In genomic region chr11:75596726-75597255, GRCm38 (mm10) we compare ENCODE assay signal across 11 mouse cellular contexts. TPM values are rescaled to one million over a fixed set of nuclear protein-coding genes. Genes with fewer than 3 reads are reported as not detected.
DNase-seq lines count a peak whose midpoint lies in the region; ATAC-seq and TF ChIP-seq lines count a peak whose summit lies in the region.
"Had no signal": no experiment of that assay in that cellular context is flagged by ENCODE, and none has a peak within 500 bp of the region (broad histone marks: within the 10 kb centered on the region; RNA-seq: fewer than 3 reads in every experiment).

No protein-coding gene starts in this region.

- 34% methylated on average over 3 of the region's 3 CpGs for WGBS in liver, adult 2 months
- WGBS in liver, embryonic 11.5 days, result 78% methylated on average over 3 of the region's 3 CpGs

- no peak overlapping the region for H3K27ac ChIP-seq in liver, adult 2 months (replicated peaks; ENCODE audit: insufficient read depth, low read depth, low read length)
- no peak overlapping the region for H3K27ac ChIP-seq in liver, embryonic 11.5 days (ENCODE audit: low read depth, low read length)
- H3K27ac ChIP-seq: limb, embryonic 13.5 days; midbrain, embryonic 12.5 days; stomach, embryonic 15.5 days had no signal

- peaks cover 13% of the 10 kb centered on the region for H3K4me1 ChIP-seq in liver, adult 2 months (ENCODE audit: control insufficient read depth, insufficient read depth, low read length)
- peaks cover 5% of the 10 kb centered on the region; the same call in 1 of the 2 replicates for H3K4me1 ChIP-seq in liver, embryonic 11.5 days (replicated peaks; ENCODE audit: control insufficient read depth, insufficient read depth, low read length)
- H3K4me1 ChIP-seq: limb, embryonic 13.5 days; midbrain, embryonic 12.5 days had no signal

- H3K27me3 ChIP-seq in liver, adult 2 months (ENCODE audit: control insufficient read depth, insufficient read depth, low read length), result no peaks in the 10 kb centered on the region
- no peaks in the 10 kb centered on the region for H3K27me3 ChIP-seq in liver, embryonic 11.5 days (replicated peaks; ENCODE audit: control insufficient read depth, insufficient read depth, low read length)
- H3K27me3 ChIP-seq: limb, embryonic 13.5 days; midbrain, embryonic 12.5 days; stomach, embryonic 15.5 days had no signal

- H3K79me2 ChIP-seq in liver, adult 2 months (ENCODE audit: control insufficient read depth, insufficient read depth, low read length), result no peaks in the 10 kb centered on the region; the same call in 1 of the 2 replicates

- TF ChIP-seq CTCF in liver, adult 2 months (IDR thresholded peaks at IDR 0.05; ENCODE audit: low read depth, low read length), result no peak

- TF ChIP-seq POLR2A in liver, adult 2 months (IDR thresholded peaks at IDR 0.05; ENCODE audit: extremely low read depth, insufficient read depth, low read length), result no peak

- peaks cover 22% of the 10 kb centered on the region; the same call in 1 of the 2 replicates for H3K36me3 ChIP-seq in liver, adult 2 months (ENCODE audit: control insufficient read depth, insufficient read depth, low read length)
- H3K36me3 ChIP-seq in liver, embryonic 11.5 days (ENCODE audit: control insufficient read depth, insufficient read depth, low read length), result peaks cover 45% of the 10 kb centered on the region

- H3K9ac ChIP-seq in liver, adult 2 months (ENCODE audit: low read depth, low read length), result no peak overlapping the region
- no peak overlapping the region for H3K9ac ChIP-seq in liver, embryonic 11.5 days (ENCODE audit: low read depth, low read length)
- H3K9ac ChIP-seq: limb, embryonic 13.5 days; midbrain, embryonic 12.5 days; stomach, embryonic 15.5 days had no signal

- DNase-seq in adrenal gland, postnatal 10 days, result peak; percentile 74
- no peak for DNase-seq in adrenal gland, postnatal 4 days (ENCODE audit: low spot score in 2 of 2)
- DNase-seq in liver, adult 2 months (ENCODE audit: extremely low read depth, low read depth, low spot score), result peak; percentile 63
- no peak for DNase-seq in liver, embryonic 11.5 days (ENCODE audit: low spot score)
- DNase-seq in gastrocnemius, postnatal 25 days, result peak; percentile 71
- peak; percentile 56 for DNase-seq in lung, postnatal 36 days
- DNase-seq in frontal cortex, adult 2 months (ENCODE audit: extremely low spot score in 1 of 2, low spot score in 1 of 2), result no peak
- no peak for DNase-seq in embryo, embryonic 10 days (ENCODE audit: low spot score)

- no peaks in the 10 kb centered on the region for H3K9me3 ChIP-seq in liver, embryonic 11.5 days (ENCODE audit: control insufficient read depth, low read length)
- H3K9me3 ChIP-seq: limb, embryonic 13.5 days; midbrain, embryonic 12.5 days; stomach, embryonic 15.5 days had no signal

- no peak overlapping the region for H3K4me2 ChIP-seq in liver, embryonic 11.5 days
- H3K4me2 ChIP-seq: limb, embryonic 13.5 days; midbrain, embryonic 12.5 days; stomach, embryonic 15.5 days had no signal

- no peak for ATAC-seq in liver, embryonic 11.5 days (replicated peaks; ENCODE audit: low FRiP score)

- H3K4me3 ChIP-seq in liver, adult 2 months (ENCODE audit: insufficient read depth, low read depth, low read length), result no peak overlapping the region
- H3K4me3 ChIP-seq in liver, embryonic 11.5 days (ENCODE audit: low read depth, low read length), result no peak overlapping the region
- H3K4me3 ChIP-seq: limb, embryonic 13.5 days; midbrain, embryonic 12.5 days; stomach, embryonic 15.5 days had no signal

RNA-seq across cellular contexts. Expression of gene Pitpna, which starts 8.9 kb away (rescaled TPM):
- total RNA-seq in adrenal gland, postnatal 10 days (2021), result 100 to 1,000 TPM; 130 to 139 TPM
- 100 to 1,000 TPM; 120 to 135 TPM for total RNA-seq in adrenal gland, postnatal 4 days (2021)
- total RNA-seq in liver, adult 2 months (2014; rRNA removed), result 19.7 and 21.0 TPM in 2 replicates
- 24.6 and 28.9 TPM in 2 replicates for polyA plus RNA-seq in liver, adult 2 months (2012; rRNA removed)
- polyA plus RNA-seq in liver, embryonic 11.5 days (2014; fragmentation: Nextera tagmentation; extraction: Ambion mirVana), result 63.2 and 65.1 TPM in 2 replicates
- 100 to 1,000 TPM; 123 to 168 TPM for total RNA-seq in gastrocnemius, postnatal 25 days (2021)
- 221 and 251 TPM in 2 replicates for polyA plus RNA-seq in frontal cortex, adult 2 months (2012; rRNA removed)

RNA-seq across cellular contexts. Expression of gene Inpp5k, which starts 34.0 kb away (rescaled TPM):
- total RNA-seq in adrenal gland, postnatal 10 days (2021), result 10 to 100 TPM; 30.7 to 43.0 TPM
- total RNA-seq in adrenal gland, postnatal 4 days (2021), result 10 to 100 TPM; 59.8 to 64.4 TPM
- 12.3 and 13.4 TPM in 2 replicates for total RNA-seq in liver, adult 2 months (2014; rRNA removed)
- 12.2 and 17.2 TPM in 2 replicates for polyA plus RNA-seq in liver, adult 2 months (2012; rRNA removed)
- 21.9 and 22.2 TPM in 2 replicates for polyA plus RNA-seq in liver, embryonic 11.5 days (2014; fragmentation: Nextera tagmentation; extraction: Ambion mirVana)
- 10 to 100 TPM; 19.0 to 19.8 TPM for total RNA-seq in gastrocnemius, postnatal 25 days (2021)
- polyA plus RNA-seq in frontal cortex, adult 2 months (2012; rRNA removed), result 57.2 and 66.7 TPM in 2 replicates

RNA-seq across cellular contexts. Expression of gene Myo1c, which starts 53.5 kb away (rescaled TPM):
- total RNA-seq in adrenal gland, postnatal 10 days (2021), result 100 to 1,000 TPM; 128 to 132 TPM
- 100 to 1,000 TPM; 122 to 132 TPM for total RNA-seq in adrenal gland, postnatal 4 days (2021)
- 15.6 and 17.9 TPM in 2 replicates for total RNA-seq in liver, adult 2 months (2014; rRNA removed)
- 17.0 and 21.5 TPM in 2 replicates for polyA plus RNA-seq in liver, adult 2 months (2012; rRNA removed)
- polyA plus RNA-seq in liver, embryonic 11.5 days (2014; fragmentation: Nextera tagmentation; extraction: Ambion mirVana), result 37.4 and 41.9 TPM in 2 replicates
- 10 to 100 TPM; 43.0 to 44.3 TPM for total RNA-seq in gastrocnemius, postnatal 25 days (2021)
- polyA plus RNA-seq in frontal cortex, adult 2 months (2012; rRNA removed), result 15.8 and 19.3 TPM in 2 replicates

Comparison
In these comparisons a context has a peak if more than half of its experiments do, and no peak if none do; other contexts are left out.
1. DNase-seq: peak in adrenal gland, postnatal 10 days (single experiment), liver, adult 2 months (single experiment), gastrocnemius, postnatal 25 days (single experiment) and lung, postnatal 36 days (single experiment); none in adrenal gland, postnatal 4 days (0 of 2), liver, embryonic 11.5 days (single experiment), frontal cortex, adult 2 months (0 of 2) and embryo, embryonic 10 days (single experiment).